Mouse (Mus musculus): ENCODE measurements around the gene Pacrg. TPM values are rescaled to one million over a fixed set of nuclear protein-coding genes. Genes with fewer than 3 reads are reported as not detected.

Gene Pacrg
- total and polyA plus RNA-seq, 2 experiments from 2014 or later, result 1.1 to 1.4 TPM

GRCm38 (mm10) chr17:10661294-10661693, 178.8 kb downstream of the Pacrg start:
- H3K36me3 ChIP-seq (replicated peaks; ENCODE audit: control insufficient read depth, insufficient read depth, low read length), result no peaks in the 10 kb centered on the region
- ATAC-seq (ENCODE audit: insufficient read depth, low read depth), result no peak
- H3K4me3 ChIP-seq (ENCODE audit: low read depth, low read length), result no peak overlapping the region
- WGBS, result 62% methylated on average over 4 of the region's 4 CpGs
- no peaks in the 10 kb centered on the region for H3K27me3 ChIP-seq (ENCODE audit: control insufficient read depth, insufficient read depth, low read length)
- H3K4me1 ChIP-seq (ENCODE audit: control insufficient read depth, insufficient read depth), result no peaks in the 10 kb centered on the region
- no peak for TF ChIP-seq CTCF (IDR thresholded peaks at IDR 0.05; ENCODE audit: low read depth)
- TF ChIP-seq EP300 (IDR thresholded peaks at IDR 0.05; ENCODE audit: low read depth), result no peak
- no peak overlapping the region for H3K9ac ChIP-seq (replicated peaks; ENCODE audit: low read depth, low read length)
- no peak overlapping the region for H3K27ac ChIP-seq (ENCODE audit: low read depth)
- no peak overlapping the region for H3K4me2 ChIP-seq (ENCODE audit: low read depth, low read length)
- no peak for DNase-seq (ENCODE audit: low spot score)
- H3K9me3 ChIP-seq (replicated peaks; ENCODE audit: control insufficient read depth, low read length), result 0 out of 2 replicates have a peak, but pooled peaks cover 3% of the 10 kb centered on the region

GRCm38 (mm10) chr17:10643604-10644003, 196.5 kb downstream of the Pacrg start:
- H3K27me3 ChIP-seq (ENCODE audit: control insufficient read depth, insufficient read depth, low read length), result no peaks in the 10 kb centered on the region
- no peak for ATAC-seq (ENCODE audit: insufficient read depth, low read depth)
- no peak for DNase-seq (ENCODE audit: low spot score)

GRCm38 (mm10) chr17:10639816-10640215, 200.3 kb downstream of the Pacrg start:
- Histone ChIP-seq H3K27ac (ENCODE audit: low read depth) (no peak overlapping the region), H3K27me3 (ENCODE audit: control insufficient read depth, insufficient read depth, low read length) (no peaks in the 10 kb centered on the region), H3K4me1 (ENCODE audit: control insufficient read depth, insufficient read depth) (no peaks in the 10 kb centered on the region), H3K36me3 (replicated peaks; ENCODE audit: control insufficient read depth, insufficient read depth, low read length) (no peaks in the 10 kb centered on the region), H3K9ac (replicated peaks; ENCODE audit: low read depth, low read length) (no peak overlapping the region), H3K4me3 (ENCODE audit: low read depth, low read length) (no peak overlapping the region), H3K4me2 (ENCODE audit: low read depth, low read length) (no peak overlapping the region), H3K9me3 (replicated peaks; ENCODE audit: control insufficient read depth, low read length) (no peaks in the 10 kb centered on the region)
- TF ChIP-seq CTCF (IDR thresholded peaks at IDR 0.05; ENCODE audit: low read depth) (no peak), EP300 (IDR thresholded peaks at IDR 0.05; ENCODE audit: low read depth) (no peak)
- no peak for ATAC-seq (ENCODE audit: insufficient read depth, low read depth)
- no peak for DNase-seq (ENCODE audit: low spot score)
- 65% methylated on average over 1 of the region's 1 CpGs for WGBS

More at GRCm38 (mm10) chr17:10643604-10644003, 196.5 kb downstream of the Pacrg start:
- H3K9me3 ChIP-seq (replicated peaks; ENCODE audit: control insufficient read depth, low read length), result no peaks in the 10 kb centered on the region
- no peaks in the 10 kb centered on the region for H3K36me3 ChIP-seq (replicated peaks; ENCODE audit: control insufficient read depth, insufficient read depth, low read length)
- no peaks in the 10 kb centered on the region for H3K4me1 ChIP-seq (ENCODE audit: control insufficient read depth, insufficient read depth)
- no peak overlapping the region for H3K9ac ChIP-seq (replicated peaks; ENCODE audit: low read depth, low read length)
- H3K4me2 ChIP-seq (ENCODE audit: low read depth, low read length), result no peak overlapping the region
- 90% methylated on average over 7 of the region's 7 CpGs for WGBS
- no peak for TF ChIP-seq EP300 (IDR thresholded peaks at IDR 0.05; ENCODE audit: low read depth)
- no peak for TF ChIP-seq CTCF (IDR thresholded peaks at IDR 0.05; ENCODE audit: low read depth)
- H3K27ac ChIP-seq (ENCODE audit: low read depth), result no peak overlapping the region
- H3K4me3 ChIP-seq (ENCODE audit: low read depth, low read length), result no peak overlapping the region

GRCm38 (mm10) chr17:10635955-10636470, 204.1 kb downstream of the Pacrg start:
- Histone ChIP-seq H3K9ac (replicated peaks; ENCODE audit: low read depth, low read length) (no peak overlapping the region), H3K27me3 (ENCODE audit: control insufficient read depth, insufficient read depth, low read length) (no peaks in the 10 kb centered on the region), H3K27ac (ENCODE audit: low read depth) (no peak overlapping the region), H3K4me3 (ENCODE audit: low read depth, low read length) (no peak overlapping the region), H3K4me1 (ENCODE audit: control insufficient read depth, insufficient read depth) (no peaks in the 10 kb centered on the region), H3K9me3 (replicated peaks; ENCODE audit: control insufficient read depth, low read length) (no peaks in the 10 kb centered on the region), H3K4me2 (ENCODE audit: low read depth, low read length) (no peak overlapping the region), H3K36me3 (replicated peaks; ENCODE audit: control insufficient read depth, insufficient read depth, low read length) (no peaks in the 10 kb centered on the region)
- no peak for TF ChIP-seq CTCF (IDR thresholded peaks at IDR 0.05; ENCODE audit: low read depth)
- TF ChIP-seq EP300 (IDR thresholded peaks at IDR 0.05; ENCODE audit: low read depth), result no peak
- ATAC-seq (ENCODE audit: insufficient read depth, low read depth) (no peak), DNase-seq (ENCODE audit: low spot score) (no peak)
- 74% methylated on average over 8 of the region's 8 CpGs for WGBS

GRCm38 (mm10) chr17:10635470-10635869, 204.6 kb downstream of the Pacrg start:
- Histone ChIP-seq H3K4me1 (ENCODE audit: control insufficient read depth, insufficient read depth) (no peaks in the 10 kb centered on the region), H3K27me3 (ENCODE audit: control insufficient read depth, insufficient read depth, low read length) (no peaks in the 10 kb centered on the region), H3K4me3 (ENCODE audit: low read depth, low read length) (no peak overlapping the region), H3K36me3 (replicated peaks; ENCODE audit: control insufficient read depth, insufficient read depth, low read length) (no peaks in the 10 kb centered on the region), H3K4me2 (ENCODE audit: low read depth, low read length) (no peak overlapping the region), H3K27ac (ENCODE audit: low read depth) (no peak overlapping the region), H3K9ac (replicated peaks; ENCODE audit: low read depth, low read length) (no peak overlapping the region), H3K9me3 (replicated peaks; ENCODE audit: control insufficient read depth, low read length) (no peaks in the 10 kb centered on the region)
- no peak for DNase-seq (ENCODE audit: low spot score)
- no peak for TF ChIP-seq CTCF (IDR thresholded peaks at IDR 0.05; ENCODE audit: low read depth)
- WGBS, result 93% methylated on average over 11 of the region's 11 CpGs
- ATAC-seq (ENCODE audit: insufficient read depth, low read depth), result no peak

- no peak for ATAC-seq (ENCODE audit: insufficient read depth, low read depth)
- Histone ChIP-seq H3K9ac (replicated peaks; ENCODE audit: low read depth, low read length) (no peak overlapping the region), H3K4me1 (ENCODE audit: control insufficient read depth, insufficient read depth) (no peaks in the 10 kb centered on the region), H3K27ac (ENCODE audit: low read depth) (no peak overlapping the region), H3K36me3 (replicated peaks; ENCODE audit: control insufficient read depth, insufficient read depth, low read length) (no peaks in the 10 kb centered on the region), H3K4me2 (ENCODE audit: low read depth, low read length) (no peak overlapping the region), H3K27me3 (ENCODE audit: control insufficient read depth, insufficient read depth, low read length) (no peaks in the 10 kb centered on the region), H3K9me3 (replicated peaks; ENCODE audit: control insufficient read depth, low read length) (no peaks in the 10 kb centered on the region), H3K4me3 (ENCODE audit: low read depth, low read length) (no peak overlapping the region)
- WGBS, result 89% methylated on average over 6 of the region's 6 CpGs
- TF ChIP-seq EP300 (IDR thresholded peaks at IDR 0.05; ENCODE audit: low read depth), result no peak
- no peak for TF ChIP-seq CTCF (IDR thresholded peaks at IDR 0.05; ENCODE audit: low read depth)
- DNase-seq (ENCODE audit: low spot score), result no peak
Observed at GRCm38 (mm10) chr17:10635046-10635445, 205.1 kb downstream of the Pacrg start.
